Mouse (Mus musculus) naive thymus-derived CD4-positive, alpha-beta T cell, adult 2 months (primary cell): ENCODE results near the gene Cfi.

Source experiments
- DNase-seq: peaks from one replicate; pipeline ENCODE4 v3.0.0-alpha.2; 2011; ENCODE audit warnings: low read depth

The Cfi gene

GRCm38 (mm10) chr3:129835388-129835934 lies at the start of gene Cfi:
Cfi (plus strand) TSS chr3:129835884.
- DNase-seq: no peak

GRCm38 (mm10) chr3:129793801-129794200 lies 41.9 kb upstream of the Cfi start:
- no peak for DNase-seq

GRCm38 (mm10) chr3:129797341-129797740 lies 38.3 kb upstream of the Cfi start:
- no peak for DNase-seq

- DNase-seq: no peak
Measured at GRCm38 (mm10) chr3:129798551-129798950, 37.1 kb upstream of the Cfi start.

GRCm38 (mm10) chr3:129799011-129799410 lies 36.7 kb upstream of the Cfi start:
- DNase-seq: no peak

- DNase-seq: no peak
Measured at GRCm38 (mm10) chr3:129803765-129804164, 31.9 kb upstream of the Cfi start, which contains the start of gene Lrit3. Lrit3 (minus strand) TSS chr3:129804030.

- DNase-seq: no peak
Measured at GRCm38 (mm10) chr3:129820847-129821246, 14.8 kb upstream of the Cfi start.

GRCm38 (mm10) chr3:129821736-129822135 lies 13.9 kb upstream of the Cfi start:
- no peak for DNase-seq

GRCm38 (mm10) chr3:129822206-129822775 lies 13.4 kb upstream of the Cfi start, which contains the start of gene Rrh:
Rrh (minus strand) TSS chr3:129822587.
- no peak for DNase-seq

GRCm38 (mm10) chr3:129823293-129823692 lies 12.4 kb upstream of the Cfi start:
- DNase-seq: peak; percentile 72

- no peak for DNase-seq
Measured at GRCm38 (mm10) chr3:129824146-129824545, 11.5 kb upstream of the Cfi start.

GRCm38 (mm10) chr3:129824891-129825290 lies 10.8 kb upstream of the Cfi start:
- no peak for DNase-seq

GRCm38 (mm10) chr3:129826691-129827090 lies 9.0 kb upstream of the Cfi start:
- DNase-seq: no peak

GRCm38 (mm10) chr3:129827691-129828090 lies 8.0 kb upstream of the Cfi start:
- no peak for DNase-seq

- DNase-seq: no peak
Measured at GRCm38 (mm10) chr3:129830626-129831025, 5.1 kb upstream of the Cfi start.

GRCm38 (mm10) chr3:129831035-129831568 lies 4.6 kb upstream of the Cfi start, which contains the start of gene Gar1:
Gar1 (minus strand) TSS chr3:129831396.
- peak; percentile 99 for DNase-seq

- no peak for DNase-seq
Measured at GRCm38 (mm10) chr3:129836051-129836697, 490 bp downstream of the Cfi start.

GRCm38 (mm10) chr3:129836965-129837364 lies 1.3 kb downstream of the Cfi start:
- DNase-seq: no peak

GRCm38 (mm10) chr3:129838017-129838416 lies 2.3 kb downstream of the Cfi start:
- DNase-seq: no peak

- no peak for DNase-seq
Measured at GRCm38 (mm10) chr3:129845868-129846267, 10.2 kb downstream of the Cfi start.

GRCm38 (mm10) chr3:129846846-129847245 lies 11.2 kb downstream of the Cfi start:
- no peak for DNase-seq

- no peak for DNase-seq
Measured at GRCm38 (mm10) chr3:129862592-129862991, 26.9 kb downstream of the Cfi start.

GRCm38 (mm10) chr3:129863698-129864097 lies 28.0 kb downstream of the Cfi start:
- peak; percentile 64 for DNase-seq
